9 mouse cellular contexts compared by ENCODE assay signal in the genomic region with DNA sequence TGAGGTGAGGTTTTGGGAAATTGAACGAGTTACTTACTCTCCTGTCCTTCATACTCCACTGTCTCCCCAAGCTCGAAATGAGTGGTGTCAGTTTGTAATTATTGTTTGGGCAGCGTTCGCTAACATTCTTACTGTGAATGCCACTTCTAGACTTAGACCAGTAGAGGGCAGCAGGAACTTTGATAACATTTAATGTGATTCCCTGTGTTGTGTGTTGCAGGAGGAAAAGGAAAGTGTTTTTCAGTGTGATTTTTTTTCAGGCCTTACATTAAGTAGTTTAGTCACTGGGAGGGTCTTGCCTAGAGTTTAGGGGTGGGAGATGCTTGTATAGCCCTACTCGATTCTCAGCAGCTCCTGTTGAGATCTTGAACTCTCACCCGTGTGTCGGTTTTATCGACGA. TPM values are rescaled to one million over a fixed set of nuclear protein-coding genes. Genes with fewer than 3 reads are reported as not detected.
DNase-seq lines count a peak whose midpoint lies in the region; ATAC-seq and TF ChIP-seq lines count a peak whose summit lies in the region.
"Had no signal": no experiment of that assay in that cellular context is flagged by ENCODE, and none has a peak within 500 bp of the region (broad histone marks: within the 10 kb centered on the region; RNA-seq: fewer than 3 reads in every experiment).

No protein-coding gene starts in this region.

- no peak overlapping the region for H3K9ac ChIP-seq in hindbrain, embryonic 13.5 days
- H3K9ac ChIP-seq in lung, embryonic 16.5 days (ENCODE audit: low read length): peak overlapping the region; percentile 32; the same call in 1 of the 2 replicates

- peak; percentile 56 for DNase-seq in layer of hippocampus, adult 9-10 months (ENCODE audit: low spot score)
- DNase-seq in layer of hippocampus, adult 8-10 months (ENCODE audit: low spot score in 2 of 2): no peak
- peak; percentile 38 for DNase-seq in MEL-GATA-1-ER (ENCODE audit: extremely low read depth, low read depth)
- no peak for DNase-seq in yolk sac, embryonic 10.5 days (ENCODE audit: low spot score)

- no peaks in the 10 kb centered on the region for H3K27me3 ChIP-seq in hindbrain, embryonic 13.5 days
- H3K27me3 ChIP-seq in lung, embryonic 16.5 days (ENCODE audit: control insufficient read depth, insufficient read depth, low read depth, low read length): no peaks in the 10 kb centered on the region

- H3K27ac ChIP-seq in cortical plate, adult 2 months (ENCODE audit: insufficient read depth, low read length): no peak overlapping the region
- H3K27ac ChIP-seq in hindbrain, embryonic 13.5 days: no peak overlapping the region
- H3K27ac ChIP-seq in lung, embryonic 16.5 days (ENCODE audit: low read length): peak overlapping the region; percentile 26; the same call in 1 of the 2 replicates

- H3K36me3 ChIP-seq in hindbrain, embryonic 13.5 days: no peaks in the 10 kb centered on the region
- H3K36me3 ChIP-seq in lung, embryonic 16.5 days (ENCODE audit: control insufficient read depth, insufficient read depth, low read length): no peaks in the 10 kb centered on the region

- peak; percentile 58; the same call in 1 of the 2 replicates for TF ChIP-seq CTCF in cortical plate, adult 2 months (IDR thresholded peaks at IDR 0.05; ENCODE audit: extremely low read depth, insufficient read depth, low read length)

- no peak overlapping the region for H3K4me2 ChIP-seq in hindbrain, embryonic 13.5 days
- peak overlapping the region; percentile 32 for H3K4me2 ChIP-seq in lung, embryonic 16.5 days (ENCODE audit: low read depth, low read length)

- H3K4me1 ChIP-seq in cortical plate, adult 2 months (ENCODE audit: control insufficient read depth, insufficient read depth, low read length): peaks cover 2% of the 10 kb centered on the region; the same call in 1 of the 2 replicates
- H3K4me1 ChIP-seq in hindbrain, embryonic 13.5 days (replicated peaks): no peaks in the 10 kb centered on the region
- H3K4me1 ChIP-seq in lung, embryonic 16.5 days (replicated peaks; ENCODE audit: control insufficient read depth, insufficient read depth, low read length): peaks cover 28% of the 10 kb centered on the region

- WGBS in hindbrain, embryonic 13.5 days: 50% methylated on average over 9 of the region's 9 CpGs
- WGBS in lung, embryonic 16.5 days: 26% methylated on average over 9 of the region's 9 CpGs

- H3K9me3 ChIP-seq in hindbrain, embryonic 13.5 days: no peaks in the 10 kb centered on the region
- H3K9me3 ChIP-seq in lung, embryonic 16.5 days (ENCODE audit: control insufficient read depth, low read length): no peaks in the 10 kb centered on the region

- no peak overlapping the region; the same call in 1 of the 2 replicates for H3K4me3 ChIP-seq in cortical plate, adult 2 months (ENCODE audit: insufficient read depth, low read length)
- H3K4me3 ChIP-seq in hindbrain, embryonic 13.5 days: no peak overlapping the region
- no peak overlapping the region for H3K4me3 ChIP-seq in lung, embryonic 16.5 days (ENCODE audit: low read length)
- H3K4me3 ChIP-seq: erythroblast, embryonic 14.5 days had no signal

- peak; percentile 54; the same call in 1 of the 2 replicates for ATAC-seq in hindbrain, embryonic 13.5 days (ENCODE audit: low FRiP score)
- peak; percentile 8; the same call in 1 of the 2 replicates for ATAC-seq in lung, embryonic 16.5 days (ENCODE audit: low read depth)
- ATAC-seq in monocyte, adult 5-6 weeks (replicated peaks; ENCODE audit: insufficient number of reproducible peaks, low FRiP score, low TSS enrichment, poor library complexity, severe bottlenecking): no peak; the same call in 1 of the 2 replicates

- TF ChIP-seq POLR2A in cortical plate, adult 2 months (IDR thresholded peaks at IDR 0.05; ENCODE audit: extremely low read depth, insufficient read depth, low read length): no peak

RNA-seq across cellular contexts. Expression of a gene that starts 3.5 kb away (rescaled TPM):
- total RNA-seq in layer of hippocampus, adult 8-10 months (2022): under 1 TPM in 1 of 4 experiments, not detected in 3; 0.13 TPM
- 0.06 TPM in 1 of 2 replicates, not detected in the other for polyA plus RNA-seq in cortical plate, adult 2 months (2012; rRNA removed)
- polyA plus RNA-seq in hindbrain, embryonic 13.5 days (2015; fragmentation: Nextera tagmentation; extraction: Ambion mirVana): 0.13 and 0.39 TPM in 2 replicates
- 7.1 and 7.8 TPM in 2 replicates for polyA plus RNA-seq in lung, embryonic 16.5 days (2015; fragmentation: Nextera tagmentation; extraction: Ambion mirVana)
- not detected in 3 replicates for total RNA-seq in monocyte, adult 5-6 weeks (2017)

RNA-seq across cellular contexts. Expression of a gene that starts 14.6 kb away (rescaled TPM):
- 10 to 100 TPM; 34.6 to 42.2 (median 40.3) TPM for total RNA-seq in layer of hippocampus, adult 8-10 months (2022)
- 152 and 207 TPM in 2 replicates for polyA plus RNA-seq in cortical plate, adult 2 months (2012; rRNA removed)
- polyA plus RNA-seq in hindbrain, embryonic 13.5 days (2015; fragmentation: Nextera tagmentation; extraction: Ambion mirVana): 13.6 and 16.2 TPM in 2 replicates
- polyA plus RNA-seq in lung, embryonic 16.5 days (2015; fragmentation: Nextera tagmentation; extraction: Ambion mirVana): 1,118 and 1,160 TPM in 2 replicates
- not detected in 3 replicates for total RNA-seq in monocyte, adult 5-6 weeks (2017)
- polyA plus RNA-seq: erythroblast, embryonic 14.5 days had no signal

RNA-seq across cellular contexts. Expression of a gene that starts 25.8 kb away (rescaled TPM):
- total RNA-seq in layer of hippocampus, adult 8-10 months (2022): 10 to 100 TPM in 2 of 4 experiments, 1 to 10 TPM in 2; 7.3 to 13.2 (median 10.2) TPM
- 6.5 and 8.7 TPM in 2 replicates for polyA plus RNA-seq in cortical plate, adult 2 months (2012; rRNA removed)
- polyA plus RNA-seq in hindbrain, embryonic 13.5 days (2015; fragmentation: Nextera tagmentation; extraction: Ambion mirVana): 0.19 and 0.66 TPM in 2 replicates
- polyA plus RNA-seq in lung, embryonic 16.5 days (2015; fragmentation: Nextera tagmentation; extraction: Ambion mirVana): 3.3 and 3.5 TPM in 2 replicates
- 0.49 TPM in 1 of 3 replicates, not detected in the others for total RNA-seq in monocyte, adult 5-6 weeks (2017)
- polyA plus RNA-seq: erythroblast, embryonic 14.5 days had no signal

RNA-seq across cellular contexts. Expression of a gene that starts 33.0 kb away (rescaled TPM):
- 100 to 1,000 TPM; 115 to 129 (median 123) TPM for total RNA-seq in layer of hippocampus, adult 8-10 months (2022)
- polyA plus RNA-seq in cortical plate, adult 2 months (2012; rRNA removed): 59.7 and 64.0 TPM in 2 replicates
- 80.1 and 82.5 TPM in 2 replicates for polyA plus RNA-seq in hindbrain, embryonic 13.5 days (2015; fragmentation: Nextera tagmentation; extraction: Ambion mirVana)
- 91.1 and 107 TPM in 2 replicates for polyA plus RNA-seq in lung, embryonic 16.5 days (2015; fragmentation: Nextera tagmentation; extraction: Ambion mirVana)
- total RNA-seq in monocyte, adult 5-6 weeks (2017): 46.3 to 120 TPM (median 81.0 TPM) in 3 replicates

RNA-seq across cellular contexts. Expression of a gene that starts 33.6 kb away (rescaled TPM):
- 1 to 10 TPM; 2.3 to 4.3 (median 3.3) TPM for total RNA-seq in layer of hippocampus, adult 8-10 months (2022)
- polyA plus RNA-seq in cortical plate, adult 2 months (2012; rRNA removed): 1.0 and 1.4 TPM in 2 replicates
- polyA plus RNA-seq in hindbrain, embryonic 13.5 days (2015; fragmentation: Nextera tagmentation; extraction: Ambion mirVana): 1.5 and 2.8 TPM in 2 replicates
- polyA plus RNA-seq in lung, embryonic 16.5 days (2015; fragmentation: Nextera tagmentation; extraction: Ambion mirVana): 0.87 and 1.7 TPM in 2 replicates
- 0.96 to 3.7 TPM (median 2.5 TPM) in 3 replicates for total RNA-seq in monocyte, adult 5-6 weeks (2017)

Comparison
In these comparisons a context has a peak if more than half of its experiments do, and no peak if none do; other contexts are left out.
1. DNase-seq: peak in layer of hippocampus, adult 9-10 months (single experiment) and MEL-GATA-1-ER (single experiment); none in layer of hippocampus, adult 8-10 months (0 of 2) and yolk sac, embryonic 10.5 days (single experiment).